In genomic region chr11:113048158-113048557, GRCm38 (mm10) we compare ENCODE assay signal across 17 mouse cellular contexts.
DNase-seq lines count a peak whose midpoint lies in the region; ATAC-seq and TF ChIP-seq lines count a peak whose summit lies in the region.
"Had no signal": no experiment of that assay in that cellular context is flagged by ENCODE, and none has a peak within 500 bp of the region (broad histone marks: within the 10 kb centered on the region; RNA-seq: fewer than 3 reads in every experiment).

No protein-coding gene starts in this region.

- TF ChIP-seq CTCF in layer of hippocampus, adult 2 months (conservative IDR thresholded peaks at IDR 0.05), result no peak

- H3K9ac ChIP-seq in heart, embryonic 12.5 days, result no peak overlapping the region
- H3K9ac ChIP-seq: embryonic facial prominence, embryonic 12.5 days; forebrain, embryonic 15.5 days; heart, embryonic 13.5 days; liver, embryonic 12.5 days; neural tube, embryonic 12.5 days; stomach, embryonic 15.5 days had no signal

- ATAC-seq in heart, embryonic 12.5 days (ENCODE audit: insufficient number of reproducible peaks, low FRiP score), result no peak
- no peak for ATAC-seq in megakaryocyte-erythroid progenitor cell, adult 5-6 weeks (replicated peaks; ENCODE audit: low FRiP score, low TSS enrichment, poor library complexity, severe bottlenecking)
- ATAC-seq: forebrain, embryonic 15.5 days; liver, embryonic 12.5 days had no signal

- peaks cover 20% of the 10 kb centered on the region for H3K4me1 ChIP-seq in heart, embryonic 12.5 days (replicated peaks)

- DNase-seq in heart, adult 9 months (ENCODE audit: low spot score in 2 of 2), result peak; percentile 21 to 34
- DNase-seq in layer of hippocampus, adult 2 months (ENCODE audit: low spot score in 2 of 2), result peak; percentile 44 to 56
- DNase-seq in layer of hippocampus, postnatal 25 days (ENCODE audit: extremely low spot score in 1 of 2, low spot score in 1 of 2), result no peak
- DNase-seq in kidney, postnatal 14 days, result peak; percentile 29
- DNase-seq in layer of hippocampus, adult 9-10 months (ENCODE audit: low spot score), result peak; percentile 8
- DNase-seq: adrenal gland, postnatal 14 days; cerebellum, adult 8-10 months; heart, postnatal 4 days had no signal

- WGBS in heart, embryonic 12.5 days, result 68% methylated on average over 7 of the region's 7 CpGs

- no peaks in the 10 kb centered on the region for H3K9me3 ChIP-seq in heart, embryonic 12.5 days (replicated peaks)
- H3K9me3 ChIP-seq: embryonic facial prominence, embryonic 12.5 days; forebrain, embryonic 15.5 days; heart, embryonic 13.5 days; liver, embryonic 12.5 days; neural tube, embryonic 12.5 days; stomach, embryonic 15.5 days had no signal

- no peak overlapping the region for H3K4me2 ChIP-seq in heart, embryonic 12.5 days
- H3K4me2 ChIP-seq: embryonic facial prominence, embryonic 12.5 days; forebrain, embryonic 15.5 days; heart, embryonic 13.5 days; liver, embryonic 12.5 days; midbrain, embryonic 11.5 days; neural tube, embryonic 12.5 days; stomach, embryonic 15.5 days had no signal

- no peak overlapping the region for H3K27ac ChIP-seq in heart, embryonic 12.5 days (ENCODE audit: poor library complexity, severe bottlenecking)
- H3K27ac ChIP-seq in layer of hippocampus, adult 2 months, result peak overlapping the region; percentile 84
- H3K27ac ChIP-seq: embryonic facial prominence, embryonic 12.5 days; forebrain, embryonic 15.5 days; heart, embryonic 13.5 days; liver, embryonic 12.5 days; neural tube, embryonic 12.5 days; stomach, embryonic 15.5 days had no signal

- H3K36me3 ChIP-seq in heart, embryonic 12.5 days, result no peaks in the 10 kb centered on the region
- H3K36me3 ChIP-seq: embryonic facial prominence, embryonic 12.5 days; forebrain, embryonic 15.5 days; liver, embryonic 12.5 days; stomach, embryonic 15.5 days had no signal

- no peaks in the 10 kb centered on the region for H3K27me3 ChIP-seq in heart, embryonic 12.5 days (replicated peaks)
- H3K27me3 ChIP-seq: embryonic facial prominence, embryonic 12.5 days; forebrain, embryonic 15.5 days; heart, embryonic 13.5 days; liver, embryonic 12.5 days; neural tube, embryonic 12.5 days; stomach, embryonic 15.5 days had no signal

- no peak overlapping the region for H3K4me3 ChIP-seq in heart, embryonic 12.5 days
- no peak overlapping the region for H3K4me3 ChIP-seq in layer of hippocampus, adult 2 months
- H3K4me3 ChIP-seq: embryonic facial prominence, embryonic 12.5 days; forebrain, embryonic 15.5 days; heart, embryonic 13.5 days; liver, embryonic 12.5 days; neural tube, embryonic 12.5 days; stomach, embryonic 15.5 days had no signal

Comparison
In these comparisons a context has a peak if more than half of its experiments do, and no peak if none do; other contexts are left out.
1. DNase-seq: peak in heart, adult 9 months (2 of 2), layer of hippocampus, adult 2 months (2 of 2), kidney, postnatal 14 days (single experiment) and layer of hippocampus, adult 9-10 months (single experiment); none in layer of hippocampus, postnatal 25 days (0 of 2).